Mouse (Mus musculus) brain, embryonic 18.5 days (tissue): ENCODE measurements around the gene Rnf216.

Source experiments
- DNase-seq: peaks from one replicate; pipeline ENCODE4 v3.0.0-alpha.2; 2012; ENCODE audit warnings: low read depth, low spot score

Gene Rnf216

DNA sequence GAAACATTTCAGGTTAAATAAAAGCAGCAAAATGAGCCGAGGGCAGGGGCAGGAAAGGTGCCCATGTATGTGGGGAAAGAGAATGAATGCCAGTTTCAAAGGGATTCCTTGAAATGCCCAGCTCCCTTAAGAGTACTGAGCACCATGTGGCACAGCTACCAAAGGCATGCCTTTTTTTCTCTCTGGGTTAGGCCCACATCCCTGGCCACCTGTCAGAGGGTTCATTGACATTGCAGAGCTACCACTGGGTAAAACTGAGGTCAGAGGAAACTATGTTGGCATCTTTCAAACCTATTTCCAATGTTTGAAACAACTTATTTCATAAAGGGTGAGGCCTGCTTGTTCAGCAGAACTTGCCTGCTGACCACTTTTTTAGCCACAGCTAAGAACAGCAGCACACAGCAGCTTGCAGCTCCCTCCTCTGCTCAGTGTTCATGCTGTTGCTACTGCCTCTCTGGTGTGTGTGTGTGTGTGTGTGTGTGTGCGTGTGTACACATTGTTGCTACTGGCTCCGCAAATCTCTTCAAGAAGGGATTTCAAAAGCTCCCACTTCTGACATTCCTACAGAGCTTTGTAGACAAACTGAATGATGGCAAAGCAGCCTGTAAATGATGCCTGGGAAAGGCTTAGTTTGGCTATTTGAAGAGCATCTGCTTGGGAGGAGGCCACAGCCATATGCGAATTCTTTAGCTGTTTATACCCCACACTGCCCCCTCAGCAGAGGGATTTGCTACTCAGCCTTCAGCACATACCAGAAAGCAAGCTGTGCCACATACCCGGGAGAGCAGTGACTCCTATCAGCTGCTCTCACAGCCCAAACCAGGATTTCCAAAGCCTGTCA, 59.4 kb downstream of the Rnf216 start:
- DNase-seq = no peak

GRCm38 (mm10) chr5:143052677-143053076, 60.1 kb downstream of the Rnf216 start:
- DNase-seq = no peak

GRCm38 (mm10) chr5:143051851-143052250, 60.9 kb downstream of the Rnf216 start:
- DNase-seq = no peak

GRCm38 (mm10) chr5:143050273-143050672, 62.5 kb downstream of the Rnf216 start:
- DNase-seq = no peak

GRCm38 (mm10) chr5:143049746-143050145, 63.0 kb downstream of the Rnf216 start:
- DNase-seq = no peak

DNA sequence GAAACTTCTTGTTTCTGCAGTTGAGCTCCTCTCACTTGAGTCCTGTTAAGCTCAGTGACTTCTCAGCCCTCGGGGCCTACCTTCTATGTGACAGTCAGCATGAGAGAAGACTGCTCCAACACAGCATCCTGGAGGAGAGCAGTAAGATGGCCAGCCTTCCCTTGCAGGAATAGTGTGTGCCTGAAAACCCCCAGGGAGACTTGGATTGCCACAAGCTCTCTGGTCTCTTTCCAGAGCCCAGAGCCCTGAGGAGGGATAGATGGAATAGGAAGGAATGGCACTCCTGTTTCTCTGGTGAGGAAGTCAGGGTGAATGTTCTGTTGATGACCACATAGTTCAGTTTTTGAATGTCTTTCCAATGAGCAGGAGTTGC, 63.8 kb downstream of the Rnf216 start:
- no peak for DNase-seq

DNA sequence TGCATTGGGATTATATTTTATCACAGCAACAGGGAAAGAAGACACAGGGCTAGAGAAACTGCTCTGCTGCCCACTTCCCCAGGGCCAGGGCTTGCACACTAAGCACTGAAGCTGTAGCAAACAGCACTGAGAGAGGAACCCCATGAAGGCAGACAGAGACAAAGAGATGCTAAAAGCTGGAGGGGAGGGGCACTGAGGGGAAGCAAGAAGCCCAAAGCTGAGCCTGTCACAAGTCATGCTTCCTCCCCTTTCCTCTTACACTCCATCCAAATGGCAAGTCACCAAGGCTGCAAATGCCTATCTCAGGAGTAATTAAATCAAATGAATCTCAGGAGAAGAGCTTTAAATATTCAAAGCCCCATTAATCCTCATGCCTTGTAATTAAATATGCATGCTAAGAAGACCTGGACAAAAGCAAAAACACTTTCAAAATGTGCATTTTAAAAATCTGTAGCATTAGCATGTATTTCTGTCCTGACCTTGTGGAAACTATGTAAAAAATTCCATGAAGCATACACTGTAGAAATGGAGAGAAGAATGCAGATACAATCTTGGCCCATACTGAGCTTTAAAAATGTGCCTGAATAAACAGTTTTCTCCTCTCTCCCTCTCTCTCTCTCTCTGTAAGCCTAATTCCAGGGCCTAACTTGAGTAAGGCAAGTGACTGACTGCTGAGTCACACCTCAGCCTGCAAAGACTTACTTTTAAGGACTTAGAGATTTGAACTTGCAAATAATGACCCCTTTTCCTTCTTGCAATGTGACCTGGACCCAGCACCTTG, 64.4 kb downstream of the Rnf216 start:
- no peak for DNase-seq

DNA sequence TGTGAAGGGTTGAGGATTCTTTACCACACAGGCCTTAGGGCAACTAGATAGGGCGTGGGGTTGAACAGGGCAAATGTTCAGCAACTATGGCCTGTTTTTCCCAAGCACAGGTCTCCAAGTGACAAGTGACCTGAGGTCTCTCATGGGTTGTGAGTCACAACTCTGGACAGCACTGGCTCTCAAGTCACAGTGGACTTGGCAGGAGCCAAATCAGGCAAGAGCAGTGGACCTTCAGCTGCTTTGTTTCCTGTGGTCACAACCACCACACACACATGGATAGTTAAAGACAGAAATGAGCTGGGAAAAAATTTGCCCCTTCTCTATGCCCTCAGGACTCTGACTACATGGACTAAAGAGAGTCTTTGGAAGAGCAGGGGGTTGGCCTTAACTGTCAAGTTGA, 65.2 kb downstream of the Rnf216 start:
- no peak for DNase-seq

GRCm38 (mm10) chr5:143043902-143044301, 68.9 kb downstream of the Rnf216 start:
- DNase-seq = no peak

DNA sequence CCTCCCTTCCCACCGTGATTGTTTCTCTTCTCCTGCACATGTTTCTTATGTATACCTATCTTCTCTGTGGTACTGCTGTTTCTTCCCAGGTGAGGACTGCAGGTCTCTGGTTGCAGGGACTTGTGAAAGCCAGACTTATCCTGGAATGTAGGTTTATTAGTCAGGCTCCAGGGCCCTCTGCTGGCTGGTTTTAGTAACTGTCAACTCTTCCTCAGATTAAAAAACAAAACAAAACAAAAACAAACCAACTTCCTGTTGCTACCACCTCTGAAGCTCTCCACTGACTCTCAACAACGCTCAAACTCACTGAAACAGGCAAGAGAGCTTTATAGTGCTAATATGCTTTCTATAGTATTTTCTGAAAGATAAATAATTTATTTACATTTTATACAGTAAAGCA, 69.5 kb downstream of the Rnf216 start:
- no peak for DNase-seq

DNA sequence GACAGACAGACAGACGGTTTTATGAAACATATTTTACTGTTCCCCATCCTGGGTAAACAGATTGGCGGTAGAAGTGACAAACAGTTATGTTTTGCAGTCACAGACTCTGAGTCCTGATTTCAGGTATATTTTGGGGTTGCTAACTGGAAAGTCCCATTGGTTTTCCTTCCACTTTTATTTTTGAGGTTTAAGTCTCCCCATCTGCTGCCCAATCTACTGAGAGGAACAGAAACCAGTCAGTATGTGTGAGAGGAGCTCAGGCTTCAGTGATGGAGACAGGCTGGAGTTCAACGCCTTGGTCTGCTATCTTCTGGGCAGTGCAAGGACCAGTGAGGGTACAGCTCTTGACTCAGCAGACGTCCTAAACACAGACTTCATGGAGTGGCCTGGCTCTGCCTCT, 74.0 kb downstream of the Rnf216 start:
- DNase-seq = no peak

GRCm38 (mm10) chr5:143037201-143037600, 75.6 kb downstream of the Rnf216 start:
- DNase-seq = no peak

DNA sequence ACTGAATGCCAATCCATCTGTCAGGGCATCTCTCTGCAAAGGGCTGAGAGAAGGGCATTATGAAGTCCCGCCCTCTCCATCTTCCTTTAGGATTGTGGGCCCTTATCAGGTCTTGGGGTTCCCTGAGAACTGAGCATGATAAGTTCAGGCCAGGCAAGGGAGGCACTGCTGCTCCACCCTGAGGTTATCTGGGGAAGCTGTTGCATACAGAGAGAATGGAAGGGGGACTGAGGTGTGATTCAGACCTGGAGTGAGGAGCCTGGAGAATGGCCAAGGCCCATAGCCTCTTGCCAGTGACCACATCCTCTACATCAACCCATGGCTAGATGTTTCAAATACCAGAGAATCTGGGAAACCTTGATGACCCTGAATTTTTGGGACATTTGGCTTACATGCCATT, 76.7 kb downstream of the Rnf216 start:
- no peak for DNase-seq

DNA sequence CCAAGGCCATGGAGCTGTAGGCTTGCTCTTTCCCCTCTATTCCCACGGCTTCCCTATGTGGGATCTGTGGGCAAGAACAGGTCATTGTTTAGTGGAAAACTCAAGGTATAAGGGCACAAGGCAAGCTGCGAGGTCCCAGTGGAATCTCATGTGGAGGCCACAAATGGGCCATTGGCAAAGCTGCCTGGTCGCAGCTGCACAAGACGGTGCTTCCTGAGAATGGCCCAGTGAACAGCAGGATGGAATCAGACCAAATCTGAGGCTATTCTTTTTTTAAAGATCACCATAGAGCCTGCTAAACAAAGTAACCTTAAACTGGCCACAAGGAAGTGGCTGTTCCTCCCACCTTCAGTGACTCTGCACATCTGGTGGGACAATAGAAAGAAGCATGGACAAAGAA, 77.5 kb downstream of the Rnf216 start:
- DNase-seq = no peak

DNA sequence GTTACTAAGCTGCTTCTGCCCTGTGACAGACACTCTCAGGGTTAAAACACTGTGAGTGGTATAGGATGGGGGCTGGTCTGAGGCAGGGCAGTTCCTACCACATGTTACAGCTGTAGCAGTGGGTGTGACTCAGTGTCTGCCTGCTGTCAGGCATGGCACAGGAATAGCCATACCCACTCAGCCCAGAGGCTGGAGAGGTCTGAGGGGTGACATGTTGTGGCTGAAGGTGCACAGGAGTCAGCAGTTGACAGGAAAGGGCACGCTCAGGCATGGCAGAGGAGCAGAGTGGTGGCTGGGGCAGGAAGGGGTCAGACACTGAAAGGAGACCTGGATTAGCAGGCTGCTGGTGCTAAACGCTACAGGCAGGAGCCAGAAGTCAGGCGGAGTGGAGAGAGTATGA, 78.7 kb downstream of the Rnf216 start:
- DNase-seq = no peak

- DNase-seq = no peak
Measured at GRCm38 (mm10) chr5:143033277-143033676, 79.5 kb downstream of the Rnf216 start.

DNA sequence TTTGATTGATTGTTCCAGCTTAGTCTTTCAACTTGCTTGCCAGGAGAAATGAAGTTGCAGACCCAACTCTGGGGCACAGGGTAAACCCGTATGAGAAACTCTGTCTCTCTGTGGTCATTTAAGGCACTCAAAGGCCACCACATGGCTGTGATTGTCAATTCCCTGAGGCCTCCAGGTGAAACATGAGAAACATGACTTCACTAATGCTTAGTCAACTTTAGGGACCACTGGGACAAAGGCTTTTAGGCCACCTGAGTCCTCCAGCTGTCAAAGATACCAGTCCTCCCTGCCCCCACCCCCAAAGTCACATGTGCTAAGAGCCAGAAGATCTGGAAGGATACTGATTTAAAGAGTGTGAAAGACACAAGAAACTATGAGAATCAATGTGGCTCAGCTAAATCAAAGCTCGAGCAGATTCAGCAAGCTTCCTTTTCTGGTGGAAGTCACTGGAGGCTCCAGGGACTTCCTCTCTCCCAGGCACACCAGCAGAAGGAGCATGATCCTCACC, 80.1 kb downstream of the Rnf216 start:
- no peak for DNase-seq

GRCm38 (mm10) chr5:143031681-143032080, 81.1 kb downstream of the Rnf216 start:
- no peak for DNase-seq

GRCm38 (mm10) chr5:143031193-143031592, 81.6 kb downstream of the Rnf216 start:
- no peak for DNase-seq

DNA sequence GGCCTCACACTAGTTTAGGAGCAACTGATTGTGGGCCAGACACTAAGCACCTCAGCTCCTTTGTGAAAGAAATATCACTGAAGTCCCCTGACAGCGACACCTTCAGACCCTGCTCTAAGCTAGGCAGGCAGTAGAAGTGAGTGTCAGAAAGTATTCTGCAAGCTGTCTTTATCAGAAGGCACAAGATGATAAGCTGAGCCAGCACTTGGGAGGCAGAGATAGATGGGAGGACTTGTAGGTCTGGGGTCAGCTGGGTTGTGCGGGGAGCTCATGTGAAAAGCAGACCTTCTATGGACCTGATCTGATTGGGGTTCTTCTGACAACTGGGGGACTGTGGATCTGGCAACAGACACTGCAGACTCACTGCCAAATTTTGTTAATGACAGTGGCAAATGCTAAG, 88.9 kb downstream of the Rnf216 start:
- DNase-seq = no peak

DNA sequence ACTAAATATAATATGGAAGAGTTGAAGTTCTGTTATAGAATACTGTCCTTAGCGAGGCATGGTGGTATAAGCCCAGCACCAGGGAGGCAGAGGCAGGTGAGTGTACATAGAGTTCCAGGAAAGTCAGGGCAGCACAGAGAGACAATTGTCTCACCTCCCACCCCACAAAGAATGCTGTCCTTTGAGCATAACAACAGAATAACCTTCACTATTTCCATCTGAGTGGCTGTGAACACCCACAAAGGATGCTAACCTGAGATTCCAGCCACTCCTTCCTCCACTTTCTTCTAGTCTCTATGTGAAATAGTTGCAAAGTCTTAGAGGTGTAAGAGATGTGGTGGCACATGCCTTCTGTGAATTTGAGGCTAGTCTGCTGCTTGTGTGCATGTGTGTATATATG, 89.8 kb downstream of the Rnf216 start:
- DNase-seq = no peak

- DNase-seq = no peak
Measured at GRCm38 (mm10) chr5:143017401-143017800, 95.4 kb downstream of the Rnf216 start.

GRCm38 (mm10) chr5:143009383-143009782, 103.4 kb downstream of the Rnf216 start:
- no peak for DNase-seq
